Mouse (Mus musculus): ENCODE results near the gene Poldip3. TPM values are rescaled to one million over a fixed set of nuclear protein-coding genes. Genes with fewer than 3 reads are reported as not detected.
"Not testable (repeated sequence)": the region's sequence is repeated elsewhere in the genome, so short reads cannot be mapped to it uniquely, and the experiment has no call there.

Gene Poldip3
- polyA plus RNA-seq, 1 experiment from 2014 or later = 159 TPM

GRCm38 (mm10) chr15:83145541-83145940, 3.6 kb downstream of the Poldip3 start:
- H3K27me3 ChIP-seq = no peaks in the 10 kb centered on the region
- no peak overlapping the region for H3K9ac ChIP-seq (replicated peaks)
- H3K9me3 ChIP-seq = no peaks in the 10 kb centered on the region
- WGBS = 88% methylated on average over 6 of the region's 6 CpGs
- peaks cover 11% of the 10 kb centered on the region for H3K36me3 ChIP-seq
- H3K4me1 ChIP-seq = peaks cover 38% of the 10 kb centered on the region
- no peak overlapping the region for H3K27ac ChIP-seq (replicated peaks)
- no peak for ATAC-seq (replicated peaks)
- H3K4me2 ChIP-seq (replicated peaks) = no peak overlapping the region
- H3K4me3 ChIP-seq = no peak overlapping the region

DNA sequence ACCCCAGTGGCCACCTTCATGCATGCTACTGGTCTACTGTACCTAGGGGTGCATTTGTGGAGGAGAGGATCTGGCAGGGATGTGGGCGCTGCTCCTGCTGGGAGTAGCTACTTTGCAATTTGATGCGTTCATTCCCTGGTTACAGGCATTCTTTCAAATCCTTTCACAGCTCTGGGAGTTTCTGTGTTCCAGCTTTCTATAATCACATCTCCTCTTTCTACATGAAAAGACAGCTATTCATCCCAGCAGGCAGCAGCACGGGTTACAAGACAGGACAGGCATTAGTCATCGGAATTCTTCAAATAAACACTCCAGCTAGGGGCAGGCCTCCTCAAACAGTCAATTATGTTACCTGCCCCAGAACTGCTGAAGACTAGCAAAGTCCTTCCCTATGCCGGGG, 6.3 kb downstream of the Poldip3 start:
- Histone ChIP-seq H3K4me3 (no peak overlapping the region), H3K36me3 (peaks cover 16% of the 10 kb centered on the region), H3K4me1 (peaks cover 26% of the 10 kb centered on the region), H3K27ac (replicated peaks) (peak overlapping the region; percentile 34; the same call in 1 of the 2 replicates), H3K27me3 (no peaks in the 10 kb centered on the region), H3K9me3 (no peaks in the 10 kb centered on the region), H3K9ac (replicated peaks) (no peak overlapping the region; the same call in 1 of the 2 replicates), H3K4me2 (replicated peaks) (no peak overlapping the region)
- WGBS = 18% methylated on average over 5 of the region's 5 CpGs
- ATAC-seq (replicated peaks) = no peak

DNA sequence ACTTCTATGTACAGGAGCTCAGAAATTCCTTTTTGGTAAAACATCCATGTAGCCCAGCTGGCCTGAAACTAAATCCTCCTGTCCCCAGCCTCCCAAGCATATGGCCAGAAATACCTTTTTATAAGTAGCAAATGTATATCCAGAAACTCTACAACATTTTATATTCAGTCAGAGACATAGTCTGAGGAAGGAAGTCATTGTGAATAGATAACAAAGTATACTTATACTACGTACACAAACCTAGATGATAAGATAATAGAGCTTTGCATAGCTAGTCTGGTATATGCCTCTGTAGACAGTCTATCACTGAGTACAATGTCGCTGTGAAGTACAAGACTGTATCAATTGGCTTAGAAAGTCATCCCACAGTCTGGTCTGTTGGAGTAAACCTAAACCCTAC, 13.5 kb downstream of the Poldip3 start:
- 93% methylated on average over 2 of the region's 2 CpGs for WGBS
- H3K4me3 ChIP-seq = no peak overlapping the region
- ATAC-seq (replicated peaks) = no peak
- peaks cover 68% of the 10 kb centered on the region for H3K36me3 ChIP-seq
- H3K4me2 ChIP-seq (replicated peaks) = no peak overlapping the region
- no peaks in the 10 kb centered on the region for H3K9me3 ChIP-seq
- H3K27ac ChIP-seq (replicated peaks) = no peak overlapping the region
- H3K27me3 ChIP-seq = no peaks in the 10 kb centered on the region
- no peak overlapping the region for H3K9ac ChIP-seq (replicated peaks)
- no peaks in the 10 kb centered on the region for H3K4me1 ChIP-seq

GRCm38 (mm10) chr15:83134671-83135070, 14.5 kb downstream of the Poldip3 start:
- WGBS = 82% methylated on average over 6 of the region's 6 CpGs
- Histone ChIP-seq H3K4me2 (replicated peaks) (no peak overlapping the region), H3K36me3 (peaks cover 78% of the 10 kb centered on the region), H3K4me1 (no peaks in the 10 kb centered on the region), H3K27ac (replicated peaks) (no peak overlapping the region), H3K9ac (replicated peaks) (no peak overlapping the region), H3K4me3 (no peak overlapping the region), H3K9me3 (no peaks in the 10 kb centered on the region), H3K27me3 (no peaks in the 10 kb centered on the region)
- no peak for ATAC-seq (replicated peaks)

DNA sequence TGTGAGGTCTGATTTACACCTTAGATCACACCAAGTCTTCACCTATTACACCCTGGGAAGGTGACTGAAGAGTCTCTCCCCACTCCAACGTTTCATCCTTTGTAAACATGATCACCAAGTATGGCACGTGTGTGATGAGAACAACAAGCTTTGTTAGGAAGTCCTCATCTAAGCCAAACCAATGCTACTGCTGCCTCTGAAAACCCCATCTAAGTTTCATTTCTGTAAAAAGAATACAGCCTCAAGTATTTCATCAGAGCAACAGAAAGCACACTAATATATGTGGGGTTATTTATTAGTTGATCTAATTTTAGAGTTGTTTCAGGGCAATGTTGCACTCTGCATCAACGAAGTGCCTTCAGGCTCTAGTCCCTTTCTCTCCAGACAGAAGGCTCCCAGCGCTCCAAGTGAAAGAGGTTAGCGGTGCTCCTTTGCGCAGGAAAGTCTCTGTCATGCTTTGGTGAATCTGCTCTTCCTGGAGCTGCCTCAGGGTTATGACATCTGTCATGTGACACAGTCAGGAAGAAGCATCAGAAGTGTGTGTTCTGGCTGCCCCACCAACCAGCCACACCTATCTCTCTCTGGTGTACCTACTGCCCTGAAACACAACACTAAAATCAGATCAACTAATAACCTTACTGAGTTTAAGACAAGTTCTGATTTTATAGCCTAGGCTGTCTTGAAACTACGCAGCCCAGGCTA, 19.5 kb downstream of the Poldip3 start:
- no peak overlapping the region for H3K4me2 ChIP-seq (replicated peaks)
- peaks cover 91% of the 10 kb centered on the region for H3K36me3 ChIP-seq
- H3K4me3 ChIP-seq = no peak overlapping the region
- H3K9me3 ChIP-seq = no peaks in the 10 kb centered on the region
- no peaks in the 10 kb centered on the region for H3K4me1 ChIP-seq
- H3K9ac ChIP-seq (replicated peaks) = no peak overlapping the region
- no peak overlapping the region for H3K27ac ChIP-seq (replicated peaks)
- H3K27me3 ChIP-seq = no peaks in the 10 kb centered on the region
- 94% methylated on average over 7 of the region's 7 CpGs for WGBS
- ATAC-seq (replicated peaks) = no peak

GRCm38 (mm10) chr15:83127037-83127436, 22.1 kb downstream of the Poldip3 start:
- not testable (repeated sequence) for H3K27me3 ChIP-seq; H3K4me1 ChIP-seq; H3K9me3 ChIP-seq; H3K27ac ChIP-seq (replicated peaks); H3K4me2 ChIP-seq (replicated peaks); H3K4me3 ChIP-seq; ATAC-seq (replicated peaks); H3K9ac ChIP-seq (replicated peaks)
- WGBS = 56% methylated on average over 3 of the region's 3 CpGs
- peaks cover 71% of the 10 kb centered on the region for H3K36me3 ChIP-seq

DNA sequence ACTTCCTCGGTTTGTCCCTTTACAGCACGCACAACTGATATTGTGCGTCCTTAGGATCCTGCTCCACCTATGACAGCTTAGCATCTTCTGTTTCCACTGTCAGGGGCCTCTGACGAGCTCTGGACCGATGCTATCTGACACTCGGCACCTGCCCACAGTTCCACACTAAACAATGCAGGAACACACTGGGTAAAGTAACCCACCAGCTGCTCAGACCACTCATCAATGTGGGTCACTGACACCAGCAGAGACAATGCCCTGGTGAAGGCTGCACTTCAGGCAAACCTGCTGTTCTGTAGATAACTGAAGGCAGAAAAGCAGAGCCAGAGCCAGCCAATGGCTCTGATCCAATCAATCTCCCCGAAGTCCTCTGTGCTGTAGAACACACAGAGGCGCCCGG, 22.6 kb downstream of the Poldip3 start:
- peaks cover 66% of the 10 kb centered on the region for H3K36me3 ChIP-seq
- no peak overlapping the region for H3K4me3 ChIP-seq
- H3K27ac ChIP-seq (replicated peaks) = no peak overlapping the region
- H3K27me3 ChIP-seq = no peaks in the 10 kb centered on the region
- H3K4me2 ChIP-seq (replicated peaks) = no peak overlapping the region
- WGBS = 85% methylated on average over 9 of the region's 9 CpGs
- peaks cover 7% of the 10 kb centered on the region for H3K4me1 ChIP-seq
- no peak for ATAC-seq (replicated peaks)
- no peaks in the 10 kb centered on the region for H3K9me3 ChIP-seq
- no peak overlapping the region for H3K9ac ChIP-seq (replicated peaks)

DNA sequence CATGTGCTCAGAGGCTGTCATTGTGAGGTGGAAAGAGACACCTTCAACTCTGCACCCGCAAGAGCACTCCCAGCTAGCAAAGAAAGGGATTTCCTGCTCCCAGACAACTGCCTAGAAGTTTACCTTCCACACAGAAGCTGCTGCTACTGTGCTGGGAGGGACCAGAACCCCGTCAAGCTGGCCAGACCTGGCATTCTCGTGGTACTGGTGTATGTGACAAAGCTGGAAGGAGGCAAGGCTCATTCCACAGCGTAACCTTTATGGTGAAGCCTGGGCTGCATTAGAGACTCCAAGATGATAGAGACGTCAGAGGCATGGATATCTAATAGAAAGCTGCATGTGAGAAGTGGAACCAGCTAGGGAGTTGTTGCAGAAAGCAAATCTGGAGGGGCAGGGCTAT, 24.6 kb downstream of the Poldip3 start:
- Histone ChIP-seq H3K4me1 (peaks cover 16% of the 10 kb centered on the region), H3K4me2 (replicated peaks) (no peak overlapping the region), H3K4me3 (no peak overlapping the region), H3K36me3 (peaks cover 49% of the 10 kb centered on the region), H3K27ac (replicated peaks) (no peak overlapping the region), H3K27me3 (no peaks in the 10 kb centered on the region), H3K9me3 (no peaks in the 10 kb centered on the region), H3K9ac (replicated peaks) (no peak overlapping the region)
- no peak for ATAC-seq (replicated peaks)
- WGBS = 68% methylated on average over 5 of the region's 5 CpGs

DNA sequence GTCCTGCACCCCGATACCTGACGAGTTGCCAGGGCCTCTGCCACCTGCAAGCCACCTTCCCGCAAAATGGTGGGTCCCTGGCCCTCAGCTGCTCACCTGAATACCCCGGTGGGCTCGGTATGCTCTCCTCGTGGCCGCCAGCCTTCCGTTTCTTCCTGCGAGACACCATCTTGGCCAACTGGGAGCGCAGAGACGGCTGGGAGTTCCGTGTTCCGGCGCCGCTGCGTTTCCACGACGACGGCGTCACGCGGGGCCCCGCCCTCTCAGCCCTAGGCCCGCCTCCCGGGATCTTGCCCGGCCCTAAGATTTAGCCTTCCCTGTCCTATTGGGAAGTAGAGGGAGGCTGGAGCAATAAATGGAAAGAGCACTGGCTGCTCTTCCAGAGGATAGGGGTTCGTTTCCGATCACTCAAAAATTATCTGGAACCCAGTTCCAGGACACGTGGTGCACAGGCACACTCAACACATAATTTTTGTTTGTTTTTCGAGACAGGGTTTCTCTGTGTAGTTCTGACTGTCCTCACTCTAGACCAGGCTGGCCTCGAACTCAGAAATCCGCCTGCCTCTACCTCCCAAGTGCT, 26.5 kb downstream of the Poldip3 start, which contains the start of gene Rrp7a:
TSS of gene Rrp7a (minus strand) at position 236 of the 580 bp plus-strand sequence.
- Histone ChIP-seq H3K4me3 (peak within 1 kb of the TSS; percentile 95), H3K4me1 (peaks cover 27% of the 10 kb centered on the region), H3K4me2 (replicated peaks) (peak within 1 kb of the TSS; percentile 59), H3K9me3 (no peaks in the 10 kb centered on the region), H3K27ac (replicated peaks) (peak within 1 kb of the TSS; percentile 92), H3K36me3 (peaks cover 40% of the 10 kb centered on the region), H3K9ac (replicated peaks) (peak within 1 kb of the TSS; percentile 69), H3K27me3 (no peaks in the 10 kb centered on the region)
- ATAC-seq (replicated peaks) = peak; percentile 90
- 9% methylated on average over 32 of the region's 32 CpGs for WGBS

DNA sequence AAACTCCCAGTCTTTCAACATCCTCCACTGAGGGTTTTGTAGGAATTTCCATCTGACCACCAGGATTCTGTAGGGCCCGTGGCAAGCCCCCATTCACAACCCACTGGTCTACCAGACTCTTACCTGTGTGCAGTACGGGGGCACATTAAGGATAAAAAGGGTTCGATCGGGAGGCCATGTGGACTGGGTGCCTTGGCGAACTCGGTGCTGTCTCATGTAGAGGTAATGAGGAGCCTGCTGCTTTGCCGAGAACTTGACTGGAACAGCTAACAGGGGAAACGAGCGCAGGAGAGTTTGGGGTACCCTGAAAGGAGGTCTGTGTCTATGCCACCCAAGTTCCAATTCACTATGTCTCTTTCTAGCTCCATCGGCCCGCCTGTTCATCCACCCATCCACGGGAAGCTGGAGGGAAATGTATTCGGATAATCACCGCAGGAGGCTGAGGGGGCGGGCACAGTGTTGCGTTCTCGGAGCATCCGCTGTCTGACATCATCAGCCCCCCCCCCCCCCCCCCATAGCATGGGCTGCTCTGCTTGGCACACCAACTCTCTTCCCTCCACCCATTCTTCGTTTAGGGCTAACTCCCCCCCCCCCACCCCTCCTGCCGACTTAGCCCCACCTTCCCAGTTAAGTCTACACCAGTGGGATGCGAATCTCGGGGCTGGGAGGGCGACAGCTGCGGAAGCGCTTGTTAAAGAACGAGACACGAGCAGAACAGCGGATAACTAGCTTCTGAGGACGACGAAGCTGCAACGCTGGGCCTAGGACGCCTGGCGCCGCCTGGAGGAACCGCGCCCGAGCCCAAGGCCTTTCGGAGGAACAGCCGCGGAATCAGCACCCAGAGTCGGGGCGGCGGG, 27.2 kb downstream of the Poldip3 start:
- H3K4me3 ChIP-seq = peak overlapping the region; percentile 95
- peaks cover 27% of the 10 kb centered on the region for H3K4me1 ChIP-seq
- peaks cover 42% of the 10 kb centered on the region for H3K36me3 ChIP-seq

GRCm38 (mm10) chr15:83118360-83118759, 30.8 kb downstream of the Poldip3 start:
- Histone ChIP-seq H3K4me1 (peaks cover 30% of the 10 kb centered on the region), H3K4me2 (replicated peaks) (no peak overlapping the region), H3K4me3 (no peak overlapping the region), H3K27ac (replicated peaks) (peak overlapping the region; percentile 65), H3K36me3 (peaks cover 30% of the 10 kb centered on the region), H3K27me3 (no peaks in the 10 kb centered on the region), H3K9ac (replicated peaks) (no peak overlapping the region; the same call in 1 of the 2 replicates), H3K9me3 (no peaks in the 10 kb centered on the region)
- no peak for ATAC-seq (replicated peaks)
- 49% methylated on average over 7 of the region's 7 CpGs for WGBS

More for the DNA sequence above, 27.2 kb downstream of the Poldip3 start:
- WGBS = 3% methylated on average over 42 of the region's 43 CpGs
- Histone ChIP-seq H3K9ac (replicated peaks) (peak overlapping the region; percentile 69), H3K27me3 (no peaks in the 10 kb centered on the region), H3K27ac (replicated peaks) (peak overlapping the region; percentile 92), H3K4me2 (replicated peaks) (peak overlapping the region; percentile 59), H3K9me3 (no peaks in the 10 kb centered on the region)
- peak; percentile 62 for ATAC-seq (replicated peaks)

- Histone ChIP-seq H3K36me3 (peaks cover 30% of the 10 kb centered on the region), H3K9me3 (no peaks in the 10 kb centered on the region), H3K4me2 (replicated peaks) (no peak overlapping the region), H3K4me3 (no peak overlapping the region), H3K4me1 (peaks cover 22% of the 10 kb centered on the region), H3K27me3 (no peaks in the 10 kb centered on the region), H3K9ac (replicated peaks) (no peak overlapping the region), H3K27ac (replicated peaks) (no peak overlapping the region)
- WGBS = 33% methylated on average over 6 of the region's 6 CpGs
- no peak for ATAC-seq (replicated peaks)
Observed at GRCm38 (mm10) chr15:83115071-83115470, 34.1 kb downstream of the Poldip3 start.
